Mouse (Mus musculus) hindbrain, embryonic 12.5 days (tissue): ENCODE measurements around the gene Plcb4. TPM values are rescaled to one million over a fixed set of nuclear protein-coding genes. Genes with fewer than 3 reads are reported as not detected.

ENCODE experiments used
- ATAC-seq: fragments of 200-750 bp; cut with Nextera tagmentation; 2 replicates; pipeline ENCODE4 v1.8.0; 2017; ENCODE audit warnings: moderate TSS enrichment; ENCODE audit not compliant: low FRiP score
- H3K27ac ChIP-seq: fragments of 300-500 bp; sonication (generic); 2 replicates; pipeline ENCODE4 v1.5.1; 2016; ENCODE audit warnings: mild to moderate bottlenecking
- H3K27me3 ChIP-seq: fragments of 300-500 bp; sonication (generic); 2 replicates; pipeline ENCODE4 v1.6.1; 2016; ENCODE audit warnings: mild to moderate bottlenecking
- H3K36me3 ChIP-seq: fragments of 300-500 bp; sonication (generic); 2 replicates; pipeline ENCODE4 v1.6.1; 2016; ENCODE audit warnings: mild to moderate bottlenecking
- H3K4me1 ChIP-seq: fragments of 300-500 bp; sonication (generic); 2 replicates; pipeline ENCODE4 v1.6.1; 2016
- H3K4me2 ChIP-seq: fragments of 300-500 bp; sonication (generic); replicated peaks from 2 replicates; pipeline ENCODE4 v1.6.1; 2016; ENCODE audit warnings: mild to moderate bottlenecking
- H3K4me3 ChIP-seq: fragments of 300-500 bp; sonication (generic); 2 replicates; pipeline ENCODE4 v1.5.1; 2016; ENCODE audit warnings: mild to moderate bottlenecking
- H3K9ac ChIP-seq: fragments of 300-500 bp; sonication (generic); 2 replicates; pipeline ENCODE4 v1.6.1; 2016; ENCODE audit warnings: mild to moderate bottlenecking, moderate library complexity
- H3K9me3 ChIP-seq: fragments of 300-500 bp; sonication (generic); replicated peaks from 2 replicates; pipeline ENCODE4 v1.6.1; 2016; ENCODE audit warnings: mild to moderate bottlenecking
- WGBS: fragments of 180-500 bp; shearing (Covaris S2); methylation state at CpG from one replicate; pipeline ENCODE4 v1.1.7; 2016; 5-methylcytosine and 5-hydroxymethylcytosine counted together
- polyA plus RNA-seq: library from polyadenylated mRNA; unstranded; fragments of >200 nt; fragmentation: Nextera tagmentation; extraction: Ambion mirVana; gene quantifications from 2 replicates; pipeline ENCODE4 v1.2.1, GENCODE M21; 2016

Gene Plcb4
- polyA plus RNA-seq, 1 experiment from 2014 or later: 29.8 TPM

- WGBS: 86% methylated on average over 7 of the region's 7 CpGs
- H3K27ac ChIP-seq: no peak overlapping the region
- no peaks in the 10 kb centered on the region; the same call in 1 of the 2 replicates for H3K4me1 ChIP-seq
- no peak overlapping the region for H3K4me2 ChIP-seq
- no peaks in the 10 kb centered on the region for H3K27me3 ChIP-seq
- no peaks in the 10 kb centered on the region for H3K9me3 ChIP-seq
- no peak overlapping the region for H3K4me3 ChIP-seq
- H3K9ac ChIP-seq: no peak overlapping the region
- no peaks in the 10 kb centered on the region for H3K36me3 ChIP-seq
- ATAC-seq: no peak
Measured at GRCm38 (mm10) chr2:135879356-135879755, 220.5 kb downstream of the Plcb4 start.

- Histone ChIP-seq H3K4me3 (no peak overlapping the region), H3K4me2 (no peak overlapping the region), H3K4me1 (no peaks in the 10 kb centered on the region; the same call in 1 of the 2 replicates), H3K27me3 (no peaks in the 10 kb centered on the region), H3K27ac (no peak overlapping the region), H3K9me3 (no peaks in the 10 kb centered on the region), H3K9ac (no peak overlapping the region), H3K36me3 (no peaks in the 10 kb centered on the region)
- no peak for ATAC-seq
- 58% methylated on average over 6 of the region's 6 CpGs for WGBS
Measured at GRCm38 (mm10) chr2:135880269-135880760, 221.5 kb downstream of the Plcb4 start.

- 69% methylated on average over 4 of the region's 4 CpGs for WGBS
- no peaks in the 10 kb centered on the region for H3K27me3 ChIP-seq
- no peaks in the 10 kb centered on the region; the same call in 1 of the 2 replicates for H3K4me1 ChIP-seq
- no peak overlapping the region for H3K9ac ChIP-seq
- no peak for ATAC-seq
- H3K4me2 ChIP-seq: no peak overlapping the region
- H3K27ac ChIP-seq: no peak overlapping the region
- H3K36me3 ChIP-seq: no peaks in the 10 kb centered on the region
- no peak overlapping the region for H3K4me3 ChIP-seq
- no peaks in the 10 kb centered on the region for H3K9me3 ChIP-seq
Measured at GRCm38 (mm10) chr2:135883359-135883758, 224.5 kb downstream of the Plcb4 start.

- H3K36me3 ChIP-seq: no peaks in the 10 kb centered on the region
- no peaks in the 10 kb centered on the region; the same call in 1 of the 2 replicates for H3K4me1 ChIP-seq
- WGBS: 82% methylated on average over 7 of the region's 7 CpGs
- no peak overlapping the region for H3K4me2 ChIP-seq
- no peaks in the 10 kb centered on the region for H3K27me3 ChIP-seq
- H3K27ac ChIP-seq: no peak overlapping the region
- H3K9ac ChIP-seq: no peak overlapping the region
- ATAC-seq: no peak
- H3K9me3 ChIP-seq: no peaks in the 10 kb centered on the region
- H3K4me3 ChIP-seq: no peak overlapping the region
Measured at GRCm38 (mm10) chr2:135884534-135885180, 225.8 kb downstream of the Plcb4 start.

- Histone ChIP-seq H3K9me3 (no peaks in the 10 kb centered on the region), H3K4me2 (no peak overlapping the region), H3K4me1 (no peaks in the 10 kb centered on the region; the same call in 1 of the 2 replicates), H3K36me3 (no peaks in the 10 kb centered on the region), H3K9ac (no peak overlapping the region), H3K4me3 (no peak overlapping the region), H3K27me3 (no peaks in the 10 kb centered on the region), H3K27ac (no peak overlapping the region)
- WGBS: 68% methylated on average over 6 of the region's 6 CpGs
- ATAC-seq: no peak
Measured at GRCm38 (mm10) chr2:135885607-135886006, 226.8 kb downstream of the Plcb4 start.

GRCm38 (mm10) chr2:135886081-135886679 lies 227.4 kb downstream of the Plcb4 start:
- H3K4me1 ChIP-seq: no peaks in the 10 kb centered on the region; the same call in 1 of the 2 replicates
- no peak overlapping the region for H3K4me3 ChIP-seq
- H3K36me3 ChIP-seq: no peaks in the 10 kb centered on the region
- H3K27me3 ChIP-seq: no peaks in the 10 kb centered on the region
- no peaks in the 10 kb centered on the region for H3K9me3 ChIP-seq
- 90% methylated on average over 9 of the region's 9 CpGs for WGBS
- no peak overlapping the region for H3K9ac ChIP-seq
- H3K4me2 ChIP-seq: no peak overlapping the region
- ATAC-seq: no peak
- H3K27ac ChIP-seq: no peak overlapping the region

GRCm38 (mm10) chr2:135887805-135888204 lies 229.0 kb downstream of the Plcb4 start:
- H3K9ac ChIP-seq: no peak overlapping the region
- 87% methylated on average over 2 of the region's 2 CpGs for WGBS
- H3K27me3 ChIP-seq: no peaks in the 10 kb centered on the region
- no peak overlapping the region for H3K4me2 ChIP-seq
- H3K36me3 ChIP-seq: no peaks in the 10 kb centered on the region
- H3K9me3 ChIP-seq: no peaks in the 10 kb centered on the region
- no peak for ATAC-seq
- no peaks in the 10 kb centered on the region; the same call in 1 of the 2 replicates for H3K4me1 ChIP-seq
- no peak overlapping the region for H3K4me3 ChIP-seq
- no peak overlapping the region for H3K27ac ChIP-seq

GRCm38 (mm10) chr2:135888206-135888605 lies 229.4 kb downstream of the Plcb4 start:
- Histone ChIP-seq H3K4me2 (no peak overlapping the region), H3K9ac (no peak overlapping the region), H3K4me1 (no peaks in the 10 kb centered on the region), H3K36me3 (no peaks in the 10 kb centered on the region), H3K9me3 (no peaks in the 10 kb centered on the region), H3K27me3 (no peaks in the 10 kb centered on the region), H3K4me3 (no peak overlapping the region), H3K27ac (no peak overlapping the region)
- WGBS: 87% methylated on average over 4 of the region's 4 CpGs
- no peak for ATAC-seq

GRCm38 (mm10) chr2:135888767-135889166 lies 230.0 kb downstream of the Plcb4 start:
- no peak overlapping the region for H3K27ac ChIP-seq
- 85% methylated on average over 10 of the region's 10 CpGs for WGBS
- ATAC-seq: no peak

GRCm38 (mm10) chr2:135890083-135890482 lies 231.3 kb downstream of the Plcb4 start:
- Histone ChIP-seq H3K4me1 (no peaks in the 10 kb centered on the region), H3K9me3 (no peaks in the 10 kb centered on the region), H3K4me3 (no peak overlapping the region), H3K36me3 (no peaks in the 10 kb centered on the region), H3K9ac (no peak overlapping the region), H3K27me3 (no peaks in the 10 kb centered on the region), H3K27ac (no peak overlapping the region), H3K4me2 (no peak overlapping the region)
- ATAC-seq: no peak
- 84% methylated on average over 1 of the region's 1 CpGs for WGBS

More at GRCm38 (mm10) chr2:135888767-135889166, 230.0 kb downstream of the Plcb4 start:
- H3K36me3 ChIP-seq: no peaks in the 10 kb centered on the region
- H3K9me3 ChIP-seq: no peaks in the 10 kb centered on the region
- H3K27me3 ChIP-seq: no peaks in the 10 kb centered on the region
- no peak overlapping the region for H3K4me2 ChIP-seq
- H3K9ac ChIP-seq: no peak overlapping the region
- H3K4me1 ChIP-seq: no peaks in the 10 kb centered on the region
- H3K4me3 ChIP-seq: no peak overlapping the region

- H3K27ac ChIP-seq: no peak overlapping the region
- H3K36me3 ChIP-seq: no peaks in the 10 kb centered on the region
- no peak overlapping the region for H3K4me3 ChIP-seq
- no peaks in the 10 kb centered on the region for H3K27me3 ChIP-seq
- no peak overlapping the region for H3K4me2 ChIP-seq
- ATAC-seq: no peak
- no peak overlapping the region for H3K9ac ChIP-seq
- H3K4me1 ChIP-seq: no peaks in the 10 kb centered on the region
- no peaks in the 10 kb centered on the region for H3K9me3 ChIP-seq
- 91% methylated on average over 10 of the region's 10 CpGs for WGBS
Measured at GRCm38 (mm10) chr2:135891097-135891496, 232.3 kb downstream of the Plcb4 start.

GRCm38 (mm10) chr2:135891686-135892085 lies 232.9 kb downstream of the Plcb4 start:
- H3K9me3 ChIP-seq: no peaks in the 10 kb centered on the region
- no peak overlapping the region for H3K27ac ChIP-seq
- no peaks in the 10 kb centered on the region for H3K36me3 ChIP-seq
- H3K9ac ChIP-seq: no peak overlapping the region
- H3K4me1 ChIP-seq: no peaks in the 10 kb centered on the region
- WGBS: 83% methylated on average over 5 of the region's 5 CpGs
- no peak overlapping the region for H3K4me2 ChIP-seq
- H3K27me3 ChIP-seq: no peaks in the 10 kb centered on the region
- ATAC-seq: no peak
- no peak overlapping the region for H3K4me3 ChIP-seq

GRCm38 (mm10) chr2:135894582-135894981 lies 235.8 kb downstream of the Plcb4 start:
- H3K4me1 ChIP-seq: no peaks in the 10 kb centered on the region
- 84% methylated on average over 2 of the region's 2 CpGs for WGBS
- no peak overlapping the region for H3K9ac ChIP-seq
- no peak overlapping the region for H3K27ac ChIP-seq
- H3K27me3 ChIP-seq: no peaks in the 10 kb centered on the region
- ATAC-seq: no peak
- H3K9me3 ChIP-seq: no peaks in the 10 kb centered on the region
- H3K36me3 ChIP-seq: no peaks in the 10 kb centered on the region
- H3K4me2 ChIP-seq: no peak overlapping the region
- H3K4me3 ChIP-seq: no peak overlapping the region
